Comparison of ENCODE assay signal across 8 mouse cellular contexts in genomic region chr5:134551233-134552109, GRCm38 (mm10). TPM values are rescaled to one million over a fixed set of nuclear protein-coding genes. Genes with fewer than 3 reads are reported as not detected.
DNase-seq lines count a peak whose midpoint lies in the region; ATAC-seq and TF ChIP-seq lines count a peak whose summit lies in the region.

No protein-coding gene starts in this region.

- no peaks in the 10 kb centered on the region for H3K27me3 ChIP-seq in intestine, embryonic 16.5 days (replicated peaks; ENCODE audit: control insufficient read depth, insufficient read depth, low read length)
- no peaks in the 10 kb centered on the region for H3K27me3 ChIP-seq in limb, embryonic 13.5 days
- H3K27me3 ChIP-seq in midbrain, embryonic 15.5 days (replicated peaks), result no peaks in the 10 kb centered on the region

- H3K27ac ChIP-seq in cortical plate, adult 2 months (ENCODE audit: insufficient read depth, low read length), result peak overlapping the region; percentile 99
- H3K27ac ChIP-seq in intestine, embryonic 16.5 days (ENCODE audit: low read length), result peak overlapping the region; percentile 99
- peak overlapping the region; percentile 96 for H3K27ac ChIP-seq in limb, embryonic 13.5 days
- peak overlapping the region; percentile 96 for H3K27ac ChIP-seq in midbrain, embryonic 15.5 days

- peak; percentile 18 for ATAC-seq in granulocyte monocyte progenitor cell, adult 5-6 weeks (replicated peaks; ENCODE audit: poor library complexity, severe bottlenecking)
- peak; percentile 1; the same call in 1 of the 2 replicates for ATAC-seq in intestine, embryonic 16.5 days
- peak; percentile 1 for ATAC-seq in limb, embryonic 13.5 days (ENCODE audit: low FRiP score, low read depth)
- ATAC-seq in midbrain, embryonic 15.5 days (replicated peaks), result peak; percentile 38

- H3K9ac ChIP-seq in intestine, embryonic 16.5 days (ENCODE audit: low read depth, low read length), result peak overlapping the region; percentile 95
- peak overlapping the region; percentile 88 for H3K9ac ChIP-seq in limb, embryonic 13.5 days
- H3K9ac ChIP-seq in midbrain, embryonic 15.5 days, result peak overlapping the region; percentile 86

- no peaks in the 10 kb centered on the region for H3K36me3 ChIP-seq in intestine, embryonic 16.5 days (ENCODE audit: control insufficient read depth, insufficient read depth, low read length)
- no peaks in the 10 kb centered on the region for H3K36me3 ChIP-seq in limb, embryonic 13.5 days
- no peaks in the 10 kb centered on the region for H3K36me3 ChIP-seq in midbrain, embryonic 15.5 days (replicated peaks)

- H3K4me1 ChIP-seq in cortical plate, adult 2 months (ENCODE audit: control insufficient read depth, insufficient read depth, low read length), result peaks cover 14% of the 10 kb centered on the region
- H3K4me1 ChIP-seq in intestine, embryonic 16.5 days (ENCODE audit: control insufficient read depth, insufficient read depth, low read length), result peaks cover 50% of the 10 kb centered on the region
- peaks cover 48% of the 10 kb centered on the region for H3K4me1 ChIP-seq in limb, embryonic 13.5 days
- peaks cover 57% of the 10 kb centered on the region for H3K4me1 ChIP-seq in midbrain, embryonic 15.5 days

- peak; percentile 54 for DNase-seq in A20 (ENCODE audit: low read depth, low spot score)
- DNase-seq in NIH3T3 (ENCODE audit: low read depth), result peak; percentile 73
- DNase-seq in thymus, postnatal 0 days (ENCODE audit: low spot score), result peak; percentile 56

- WGBS in intestine, embryonic 16.5 days, result under 1% methylated on average over 52 of the region's 52 CpGs
- 2% methylated on average over 48 of the region's 52 CpGs for WGBS in limb, embryonic 13.5 days
- WGBS in midbrain, embryonic 15.5 days, result 1% methylated on average over 50 of the region's 52 CpGs

- H3K9me3 ChIP-seq in intestine, embryonic 16.5 days (ENCODE audit: control insufficient read depth, low read length), result no peaks in the 10 kb centered on the region
- H3K9me3 ChIP-seq in limb, embryonic 13.5 days, result no peaks in the 10 kb centered on the region
- H3K9me3 ChIP-seq in midbrain, embryonic 15.5 days, result no peaks in the 10 kb centered on the region

- TF ChIP-seq CTCF in cortical plate, adult 2 months (IDR thresholded peaks at IDR 0.05; ENCODE audit: extremely low read depth, insufficient read depth, low read length), result no peak

- peak overlapping the region; percentile 98 for H3K4me3 ChIP-seq in cortical plate, adult 2 months (ENCODE audit: insufficient read depth, low read length)
- H3K4me3 ChIP-seq in intestine, embryonic 16.5 days (ENCODE audit: low read length), result peak overlapping the region; percentile 94
- H3K4me3 ChIP-seq in limb, embryonic 13.5 days, result peak overlapping the region; percentile 76
- peak overlapping the region; percentile 81 for H3K4me3 ChIP-seq in midbrain, embryonic 15.5 days

- TF ChIP-seq POLR2A in cortical plate, adult 2 months (IDR thresholded peaks at IDR 0.05; ENCODE audit: extremely low read depth, insufficient read depth, low read length), result no peak

- H3K4me2 ChIP-seq in intestine, embryonic 16.5 days (ENCODE audit: low read depth, low read length), result peak overlapping the region; percentile 78
- peak overlapping the region; percentile 81 for H3K4me2 ChIP-seq in limb, embryonic 13.5 days (replicated peaks)
- peak overlapping the region; percentile 93 for H3K4me2 ChIP-seq in midbrain, embryonic 15.5 days

RNA-seq across cellular contexts. Expression of gene Clip2, which starts 0.8 kb away (rescaled TPM):
- 74.1 and 77.0 TPM in 2 replicates for polyA plus RNA-seq in cortical plate, adult 2 months (2012; rRNA removed)
- total RNA-seq in granulocyte monocyte progenitor cell, adult 5-6 weeks (2014; fragmentation: Nextera tagmentation), result 4.5 and 5.1 TPM in 2 replicates
- 2.5 and 7.9 TPM in 2 replicates for total RNA-seq in granulocyte monocyte progenitor cell, adult 5-6 weeks (2017)
- polyA plus RNA-seq in intestine, embryonic 16.5 days (2015; fragmentation: Nextera tagmentation; extraction: Ambion mirVana), result 3.8 and 4.3 TPM in 2 replicates
- 5.5 and 5.7 TPM in 2 replicates for polyA plus RNA-seq in limb, embryonic 13.5 days (2015; fragmentation: Nextera tagmentation; extraction: Ambion mirVana)
- polyA plus RNA-seq in midbrain, embryonic 15.5 days (2015; fragmentation: Nextera tagmentation; extraction: Ambion mirVana), result 16.1 and 16.9 TPM in 2 replicates
- 1.3 TPM in 2 replicates for polyA plus RNA-seq in thymus, postnatal 0 days (2015; fragmentation: Nextera tagmentation; extraction: Ambion mirVana)

RNA-seq across cellular contexts. Expression of gene Syna, which starts 8.5 kb away (rescaled TPM):
- 0.06 and 0.49 TPM in 2 replicates for polyA plus RNA-seq in cortical plate, adult 2 months (2012; rRNA removed)
- total RNA-seq in granulocyte monocyte progenitor cell, adult 5-6 weeks (2014; fragmentation: Nextera tagmentation), result not detected in 2 replicates
- total RNA-seq in granulocyte monocyte progenitor cell, adult 5-6 weeks (2017), result not detected in 2 replicates
- polyA plus RNA-seq in intestine, embryonic 16.5 days (2015; fragmentation: Nextera tagmentation; extraction: Ambion mirVana), result not detected in 2 replicates
- polyA plus RNA-seq in limb, embryonic 13.5 days (2015; fragmentation: Nextera tagmentation; extraction: Ambion mirVana), result 0.18 and 0.20 TPM in 2 replicates
- polyA plus RNA-seq in midbrain, embryonic 15.5 days (2015; fragmentation: Nextera tagmentation; extraction: Ambion mirVana), result 0.64 and 0.98 TPM in 2 replicates
- polyA plus RNA-seq in thymus, postnatal 0 days (2015; fragmentation: Nextera tagmentation; extraction: Ambion mirVana), result 0.08 and 0.09 TPM in 2 replicates

RNA-seq across cellular contexts. Expression of gene Rfc2, which starts 29.7 kb away (rescaled TPM):
- polyA plus RNA-seq in cortical plate, adult 2 months (2012; rRNA removed), result 124 and 128 TPM in 2 replicates
- 284 and 297 TPM in 2 replicates for total RNA-seq in granulocyte monocyte progenitor cell, adult 5-6 weeks (2014; fragmentation: Nextera tagmentation)
- 146 and 201 TPM in 2 replicates for total RNA-seq in granulocyte monocyte progenitor cell, adult 5-6 weeks (2017)
- 204 and 233 TPM in 2 replicates for polyA plus RNA-seq in intestine, embryonic 16.5 days (2015; fragmentation: Nextera tagmentation; extraction: Ambion mirVana)
- polyA plus RNA-seq in limb, embryonic 13.5 days (2015; fragmentation: Nextera tagmentation; extraction: Ambion mirVana), result 310 and 326 TPM in 2 replicates
- polyA plus RNA-seq in midbrain, embryonic 15.5 days (2015; fragmentation: Nextera tagmentation; extraction: Ambion mirVana), result 191 and 194 TPM in 2 replicates
- polyA plus RNA-seq in thymus, postnatal 0 days (2015; fragmentation: Nextera tagmentation; extraction: Ambion mirVana), result 262 and 278 TPM in 2 replicates

Comparison
In these comparisons a context has a peak if more than half of its experiments do, and no peak if none do; other contexts are left out.
1. Peak in every context shown above with its lines: DNase-seq, ATAC-seq, H3K4me3 ChIP-seq and H3K27ac ChIP-seq.